Mouse (Mus musculus) heart, postnatal 0 days (tissue): ENCODE results near the gene Zmym3.

Source experiments
- CTCF ChIP-seq: IDR thresholded peaks from 2 replicates; pipeline ENCODE4 v1.5.1; 2016; ENCODE audit warnings: antibody characterized with exemption, control low read depth, low read depth
- EP300 ChIP-seq: IDR thresholded peaks from 2 replicates; pipeline ENCODE4 v1.6.1; 2016; ENCODE audit warnings: antibody characterized with exemption, low read depth

DNA sequence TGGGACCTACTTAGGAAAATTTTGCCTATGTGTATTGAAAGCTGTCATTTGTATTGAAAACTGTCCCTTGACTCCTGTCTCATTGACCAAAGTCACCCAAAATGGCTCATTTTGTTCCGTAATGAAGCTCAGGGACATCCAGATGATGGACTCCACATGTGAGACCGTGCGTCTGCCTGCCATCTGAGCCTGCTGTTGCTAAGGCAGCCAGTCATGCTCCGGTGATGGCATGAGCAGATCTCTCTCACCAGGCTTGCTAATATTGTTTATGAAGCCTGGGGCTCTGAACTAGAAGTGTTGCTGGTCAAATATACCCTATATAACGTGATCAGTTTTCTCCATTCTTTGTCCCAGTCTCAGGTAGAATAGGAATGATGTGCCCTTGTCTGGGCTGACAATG lies 47.7 kb downstream of the Zmym3 start:
- TF ChIP-seq EP300 (no peak), CTCF (no peak)
